Mouse (Mus musculus) embryonic facial prominence, embryonic 11.5 days (tissue): ENCODE data around the gene Fcgr1. TPM values are rescaled to one million over a fixed set of nuclear protein-coding genes. Genes with fewer than 3 reads are reported as not detected.
A peak's percentile ranks its signal among the peaks of the same experiment; 100 is the strongest.
"Not testable (repeated sequence)": the region's sequence is repeated elsewhere in the genome, so short reads cannot be mapped to it uniquely, and the experiment has no call there.

ENCODE experiments used
- ATAC-seq: fragments of 200-750 bp; cut with Nextera tagmentation; replicated peaks from 2 replicates; pipeline ENCODE4 v1.8.0; 2017; ENCODE audit warnings: low read depth; ENCODE audit not compliant: insufficient number of reproducible peaks, low FRiP score, low TSS enrichment
- DNase-seq: peaks from one replicate; pipeline ENCODE4 v3.0.0-alpha.2; 2015; ENCODE audit warnings: low spot score
- H3K27ac ChIP-seq: fragments of 300-500 bp; sonication (generic); replicated peaks from 2 replicates; pipeline ENCODE4 v1.5.1; 2014; ENCODE audit warnings: mild to moderate bottlenecking, low read depth, low read length, control low read depth
- H3K27me3 ChIP-seq: fragments of 300-500 bp; sonication (generic); 2 replicates; pipeline ENCODE4 v1.6.1; 2014; ENCODE audit warnings: mild to moderate bottlenecking, low read length, moderate library complexity, mixed read lengths; ENCODE audit not compliant: control insufficient read depth, insufficient read depth
- H3K36me3 ChIP-seq: fragments of 300-500 bp; sonication (generic); replicated peaks from 2 replicates; pipeline ENCODE4 v1.6.1; 2014; ENCODE audit warnings: low read depth, mild to moderate bottlenecking, low read length, moderate library complexity, mixed read lengths; ENCODE audit not compliant: control insufficient read depth, insufficient read depth
- H3K4me1 ChIP-seq: fragments of 300-500 bp; sonication (generic); 2 replicates; pipeline ENCODE4 v1.6.1; 2014; ENCODE audit warnings: low read length, mixed read lengths; ENCODE audit not compliant: control insufficient read depth, insufficient read depth
- H3K4me2 ChIP-seq: fragments of 300-500 bp; sonication (generic); 2 replicates; pipeline ENCODE4 v1.6.1; 2014; ENCODE audit warnings: low read depth, mild to moderate bottlenecking, control low read depth, low read length, moderate library complexity
- H3K4me3 ChIP-seq: fragments of 300-500 bp; sonication (generic); 2 replicates; pipeline ENCODE4 v1.5.1; 2014; ENCODE audit warnings: low read depth, low read length, control low read depth
- H3K9ac ChIP-seq: fragments of 300-500 bp; sonication (generic); replicated peaks from 2 replicates; pipeline ENCODE4 v1.6.1; 2014; ENCODE audit warnings: mild to moderate bottlenecking, control low read depth, low read length
- H3K9me3 ChIP-seq: fragments of 300-500 bp; sonication (generic); replicated peaks from 2 replicates; pipeline ENCODE4 v1.6.1; 2016; ENCODE audit warnings: mild to moderate bottlenecking, low read length, inconsistent platforms, mixed read lengths; ENCODE audit not compliant: control insufficient read depth
- WGBS: fragments of 180-500 bp; shearing (Covaris S2); extraction: QIAGEN DNeasy Blood & Tissue Kit; methylation state at CpG from one replicate; pipeline ENCODE4 v1.1.7; 2014; 5-methylcytosine and 5-hydroxymethylcytosine counted together
- polyA plus RNA-seq: library from polyadenylated mRNA; unstranded; fragments of >200 nt; fragmentation: Nextera tagmentation; extraction: Ambion mirVana; gene quantifications from 2 replicates; pipeline ENCODE4 v1.2.1, GENCODE M21; 2014

Fcgr1 gene
- polyA plus RNA-seq, 1 experiment from 2014 or later: 2.1 TPM

DNA sequence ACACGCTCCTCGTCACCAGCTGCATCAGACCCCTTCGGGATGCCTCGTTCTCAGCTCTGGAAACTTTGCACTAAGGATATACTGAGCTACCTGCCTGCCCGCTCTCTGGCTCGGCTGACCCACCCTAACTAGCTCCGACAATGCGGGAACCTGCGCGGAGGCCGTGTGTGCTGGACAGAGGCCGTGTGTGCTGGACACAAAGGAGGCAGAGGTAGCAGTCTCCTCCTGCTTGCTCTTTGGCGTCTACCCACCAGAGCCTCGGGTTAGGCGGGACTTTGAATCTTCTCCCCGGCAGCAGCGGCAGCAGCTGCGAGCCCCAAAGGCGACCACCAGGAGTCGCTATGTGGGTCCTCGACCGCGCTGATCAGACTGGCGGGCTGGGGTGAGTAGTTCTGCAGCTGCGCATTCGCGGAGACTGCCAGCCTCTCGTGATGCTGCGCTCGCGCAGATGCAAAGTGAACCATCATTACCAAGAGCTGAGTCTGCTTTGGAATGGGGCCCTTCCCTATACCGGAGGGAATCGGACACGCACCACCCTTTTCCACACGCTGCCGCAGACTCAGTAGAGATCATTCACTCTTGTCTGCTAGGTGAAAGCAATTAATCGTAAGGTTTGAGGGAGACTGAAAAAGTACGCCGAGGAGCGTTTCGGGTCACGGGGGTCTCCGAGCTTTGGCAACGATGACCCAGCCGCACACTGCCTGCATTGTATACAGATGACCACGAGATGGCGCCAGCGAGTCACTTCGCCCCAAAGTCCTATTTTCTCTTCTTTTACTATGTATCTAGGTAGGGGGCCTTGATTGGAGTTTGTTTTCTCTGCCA is 15.8 kb downstream of the Fcgr1 start:
- peak; percentile 94 for ATAC-seq
- under 1% methylated on average over 49 of the region's 49 CpGs for WGBS

DNA sequence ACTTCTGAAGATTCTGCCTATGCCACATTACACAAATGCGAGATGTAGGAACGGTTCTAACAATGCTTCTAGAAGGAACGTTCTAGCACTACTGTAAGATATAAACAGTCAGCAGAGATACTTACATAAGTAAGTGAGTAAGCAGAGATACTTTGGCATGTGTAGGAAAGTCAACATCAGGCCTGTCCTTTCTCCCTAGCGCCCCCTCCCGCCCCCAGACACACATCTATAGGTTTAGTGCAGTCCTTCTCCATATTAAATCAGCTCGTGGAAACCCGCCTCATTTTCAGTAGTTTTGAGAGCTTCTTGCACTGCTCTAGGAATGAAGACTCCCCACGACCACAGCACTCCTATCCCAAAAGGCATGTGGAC is 16.4 kb downstream of the Fcgr1 start:
- Histone ChIP-seq H3K4me1 (no peaks in the 10 kb centered on the region), H3K36me3 (no peaks in the 10 kb centered on the region), H3K9ac (peak overlapping the region; percentile 74), H3K4me2 (peak overlapping the region; percentile 84), H3K27me3 (no peaks in the 10 kb centered on the region), H3K4me3 (peak overlapping the region; percentile 39), H3K9me3 (no peaks in the 10 kb centered on the region), H3K27ac (0 out of 2 replicates have a peak overlapping the region, but pooled peaks have one; percentile 47)
- DNase-seq (peak; percentile 71), ATAC-seq (no peak; the same call in none of the 2 replicates)
- 8% methylated on average over 8 of the region's 8 CpGs for WGBS

More for the DNA sequence above, 15.8 kb downstream of the Fcgr1 start:
- peak overlapping the region; percentile 74 for H3K9ac ChIP-seq
- no peaks in the 10 kb centered on the region for H3K9me3 ChIP-seq
- no peaks in the 10 kb centered on the region for H3K36me3 ChIP-seq
- no peaks in the 10 kb centered on the region for H3K4me1 ChIP-seq
- H3K27me3 ChIP-seq: no peaks in the 10 kb centered on the region
- peak overlapping the region; percentile 39 for H3K4me3 ChIP-seq
- DNase-seq: peak; percentile 91
- 0 out of 2 replicates have a peak overlapping the region, but pooled peaks have one; percentile 48 for H3K27ac ChIP-seq
- H3K4me2 ChIP-seq: peak overlapping the region; percentile 84

DNA sequence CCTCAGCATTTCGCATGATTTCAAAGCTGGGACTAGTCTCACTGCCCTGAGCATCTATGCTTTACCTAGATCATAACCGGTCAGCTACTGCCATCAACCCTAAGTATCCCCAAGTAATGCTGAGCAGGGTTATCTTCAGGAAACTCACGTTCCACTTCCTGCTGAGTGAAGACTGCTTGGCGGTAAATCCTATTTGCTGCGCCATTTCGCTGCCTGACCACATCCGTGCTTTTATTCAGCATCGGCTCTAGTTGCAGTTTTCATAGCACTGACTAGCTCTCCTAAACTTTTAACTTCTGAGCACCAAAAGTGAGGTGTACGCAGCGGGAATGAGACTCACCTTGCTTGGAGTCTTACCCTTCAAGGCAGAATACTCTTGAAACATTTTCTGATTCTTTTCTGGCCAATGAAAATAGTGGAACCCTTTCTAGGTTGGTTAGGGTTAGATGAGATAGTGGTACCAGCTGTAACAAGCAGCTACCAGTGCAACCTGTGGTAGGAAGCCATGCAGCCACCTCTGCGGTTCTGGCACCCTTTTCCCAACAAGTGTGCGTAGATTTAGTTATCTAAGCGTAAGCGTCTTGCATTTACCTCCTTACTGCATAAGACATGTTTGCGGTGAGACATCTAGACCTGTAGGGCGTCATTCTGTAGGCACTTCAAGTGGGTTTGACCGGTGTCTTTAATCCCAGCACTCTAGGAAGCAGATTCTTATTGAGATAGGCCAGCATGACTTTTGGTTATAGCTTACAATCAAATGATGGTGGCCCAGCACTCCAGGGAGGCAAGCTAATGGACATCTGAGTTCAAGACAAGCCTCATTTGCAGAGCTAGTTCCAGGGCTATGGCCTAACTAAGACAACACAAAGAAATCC is 19.9 kb downstream of the Fcgr1 start:
- no peaks in the 10 kb centered on the region for H3K9me3 ChIP-seq
- no peak overlapping the region for H3K4me3 ChIP-seq
- no peak for DNase-seq
- ATAC-seq: no peak
- no peaks in the 10 kb centered on the region for H3K4me1 ChIP-seq
- H3K4me2 ChIP-seq: no peak overlapping the region
- no peaks in the 10 kb centered on the region for H3K27me3 ChIP-seq
- H3K36me3 ChIP-seq: no peaks in the 10 kb centered on the region
- H3K27ac ChIP-seq: no peak overlapping the region
- WGBS: 87% methylated on average over 17 of the region's 17 CpGs
- H3K9ac ChIP-seq: no peak overlapping the region

DNA sequence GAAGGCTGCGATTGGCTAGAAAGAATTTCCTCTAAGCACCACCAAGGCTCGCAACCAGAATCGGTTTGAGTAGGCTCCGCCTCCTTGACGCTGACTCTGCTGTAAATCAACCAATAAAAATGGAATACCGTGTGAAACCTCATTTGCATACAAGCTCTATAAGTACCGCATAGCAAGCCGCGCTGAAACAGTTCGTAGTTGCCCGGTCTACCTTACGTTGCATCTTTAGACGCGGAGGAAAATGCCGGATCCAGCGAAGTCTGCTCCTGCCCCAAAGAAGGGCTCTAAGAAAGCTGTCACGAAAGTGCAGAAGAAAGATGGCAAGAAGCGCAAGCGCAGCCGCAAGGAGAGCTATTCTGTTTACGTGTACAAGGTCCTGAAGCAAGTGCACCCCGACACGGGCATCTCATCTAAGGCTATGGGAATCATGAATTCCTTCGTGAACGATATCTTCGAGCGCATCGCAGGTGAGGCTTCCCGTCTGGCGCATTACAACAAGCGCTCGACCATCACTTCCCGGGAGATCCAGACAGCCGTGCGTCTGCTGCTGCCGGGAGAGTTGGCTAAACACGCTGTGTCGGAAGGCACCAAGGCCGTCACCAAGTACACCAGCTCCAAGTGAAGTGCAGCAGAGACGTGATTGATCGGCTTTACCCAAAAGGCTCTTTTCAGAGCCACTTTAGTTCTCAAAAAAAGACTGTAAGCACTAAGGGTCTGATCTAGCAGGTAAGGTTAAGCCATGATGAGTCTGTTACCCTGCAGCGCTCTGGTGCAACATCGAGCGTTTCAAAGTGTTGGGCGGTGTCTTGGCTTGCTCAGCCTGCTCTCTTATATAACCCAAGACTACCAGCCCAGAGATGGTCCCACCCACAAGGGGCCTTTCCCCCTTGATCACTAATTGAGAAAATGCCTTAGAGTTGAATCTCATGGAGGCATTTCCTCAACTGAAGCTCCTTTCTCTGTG is 24.0 kb downstream of the Fcgr1 start, which contains the start of gene Hist2h2bb:
TSS of gene Hist2h2bb (plus strand) at position 242 of the 964 bp plus-strand sequence.
- Histone ChIP-seq H3K4me3 (peak within 1 kb of the TSS; percentile 47), H3K9me3 (no peaks in the 10 kb centered on the region), H3K9ac (peak within 1 kb of the TSS; percentile 75), H3K4me1 (no peaks in the 10 kb centered on the region), H3K4me2 (peak within 1 kb of the TSS; percentile 48), H3K27me3 (no peaks in the 10 kb centered on the region), H3K27ac (peak within 1 kb of the TSS; percentile 95), H3K36me3 (no peaks in the 10 kb centered on the region)
- WGBS: under 1% methylated on average over 45 of the region's 45 CpGs
- ATAC-seq (peak; percentile 95), DNase-seq (peak; percentile 98)

DNA sequence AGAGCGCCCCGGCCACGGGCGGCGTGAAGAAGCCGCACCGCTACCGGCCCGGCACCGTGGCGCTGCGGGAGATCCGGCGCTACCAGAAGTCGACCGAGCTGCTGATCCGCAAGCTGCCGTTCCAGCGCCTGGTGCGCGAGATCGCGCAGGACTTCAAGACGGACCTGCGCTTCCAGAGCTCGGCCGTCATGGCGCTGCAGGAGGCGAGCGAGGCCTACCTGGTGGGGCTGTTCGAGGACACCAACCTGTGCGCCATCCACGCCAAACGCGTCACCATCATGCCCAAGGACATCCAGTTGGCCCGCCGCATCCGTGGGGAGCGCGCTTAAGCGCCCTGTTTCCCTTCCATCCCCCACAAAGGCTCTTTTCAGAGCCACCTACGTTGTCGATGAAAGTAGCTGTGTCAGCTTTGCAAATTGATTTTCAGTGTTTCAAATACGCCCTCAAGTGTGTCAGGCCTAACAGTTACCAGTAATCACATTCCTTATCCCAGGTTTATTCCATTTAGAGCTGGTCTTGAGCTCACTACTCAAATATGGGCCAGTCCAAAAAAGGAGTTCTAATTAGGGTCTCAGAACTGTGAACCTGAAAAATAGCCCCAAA is 24.9 kb downstream of the Fcgr1 start:
- peak; percentile 35 for ATAC-seq
- H3K4me1 ChIP-seq, H3K36me3 ChIP-seq, H3K27me3 ChIP-seq, DNase-seq, H3K9me3 ChIP-seq: not testable (repeated sequence)
- peak overlapping the region; percentile 47 for H3K4me3 ChIP-seq
- WGBS: 0% methylated on average over 9 of the region's 44 CpGs
- peak overlapping the region; percentile 48 for H3K4me2 ChIP-seq
- H3K9ac ChIP-seq: peak overlapping the region; percentile 75
- peak overlapping the region; percentile 95 for H3K27ac ChIP-seq

DNA sequence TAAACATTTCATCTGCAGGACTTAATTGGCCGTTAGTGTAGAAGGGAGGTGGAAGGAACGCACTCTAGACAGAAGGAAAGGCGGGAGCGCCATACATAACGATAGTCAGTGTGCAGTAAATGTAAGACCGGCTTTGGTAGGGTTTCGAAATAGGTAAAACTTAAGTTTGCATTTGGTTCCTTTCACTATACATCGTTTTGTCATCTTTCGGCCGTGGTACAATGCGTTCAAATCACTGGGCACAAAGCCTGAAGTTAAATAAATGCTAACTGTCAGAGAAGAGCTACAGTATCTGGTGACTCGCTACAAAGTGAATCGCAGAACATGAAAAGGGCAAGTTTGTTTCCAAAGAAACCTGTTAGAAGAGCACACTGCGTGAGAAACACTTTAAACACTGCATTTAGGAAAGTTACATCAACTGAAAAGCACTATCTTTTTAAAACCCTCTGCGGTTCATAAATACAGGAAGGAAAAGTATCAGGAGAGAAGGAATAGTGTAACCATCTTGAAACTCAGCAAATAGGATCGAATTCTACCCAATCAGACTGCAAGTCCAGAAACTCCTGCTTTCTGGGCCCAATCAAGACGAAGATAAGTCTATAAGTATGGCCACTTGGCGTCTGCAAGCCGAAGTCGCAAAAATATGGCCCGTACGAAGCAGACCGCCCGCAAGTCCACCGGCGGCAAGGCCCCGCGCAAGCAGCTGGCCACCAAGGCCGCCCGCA is 25.6 kb downstream of the Fcgr1 start, which contains the start of gene Hist2h3b:
TSS of gene Hist2h3b (plus strand) at position 604 of the 725 bp plus-strand sequence.
- H3K4me2 ChIP-seq: peak within 1 kb of the TSS; percentile 48
- DNase-seq: peak; percentile 89
- no peaks in the 10 kb centered on the region for H3K27me3 ChIP-seq
- H3K9ac ChIP-seq: peak within 1 kb of the TSS; percentile 75
- peak within 1 kb of the TSS; percentile 95 for H3K27ac ChIP-seq
- H3K9me3 ChIP-seq: no peaks in the 10 kb centered on the region
- no peaks in the 10 kb centered on the region; the same call in 1 of the 2 replicates for H3K4me1 ChIP-seq
- 24% methylated on average over 29 of the region's 30 CpGs for WGBS
- H3K36me3 ChIP-seq: no peaks in the 10 kb centered on the region
- H3K4me3 ChIP-seq: peak within 1 kb of the TSS; percentile 47
- peak; percentile 58; the same call in 1 of the 2 replicates for ATAC-seq
